Mouse (Mus musculus) liver, embryonic 13.5 days (tissue): ENCODE data around the gene Fxr2. TPM values are rescaled to one million over a fixed set of nuclear protein-coding genes. Genes with fewer than 3 reads are reported as not detected.
A peak's percentile ranks its signal among the peaks of the same experiment; 100 is the strongest.

Experiments used
- ATAC-seq: fragments of 200-750 bp; cut with Nextera tagmentation; 2 replicates; pipeline ENCODE4 v1.8.0; 2017; ENCODE audit warnings: low read depth, mild to moderate bottlenecking, moderate number of reproducible peaks, moderate library complexity
- DNase-seq: peaks from one replicate; pipeline ENCODE4 v3.0.0; 2022
- H3K27ac ChIP-seq: fragments of 300-500 bp; sonication (generic); 2 replicates; pipeline ENCODE4 v1.5.1; 2015; ENCODE audit warnings: moderate library complexity, mild to moderate bottlenecking, inconsistent platforms
- H3K27me3 ChIP-seq: fragments of 300-500 bp; sonication (generic); 2 replicates; pipeline ENCODE4 v1.6.1; 2015; ENCODE audit warnings: mild to moderate bottlenecking, inconsistent platforms
- H3K36me3 ChIP-seq: fragments of 300-500 bp; sonication (generic); 2 replicates; pipeline ENCODE4 v1.6.1; 2015; ENCODE audit warnings: mild to moderate bottlenecking, inconsistent platforms
- H3K4me1 ChIP-seq: fragments of 300-500 bp; sonication (generic); replicated peaks from 2 replicates; pipeline ENCODE4 v1.6.1; 2015; ENCODE audit warnings: inconsistent platforms
- H3K4me2 ChIP-seq: fragments of 300-500 bp; sonication (generic); 2 replicates; pipeline ENCODE4 v1.6.1; 2015; ENCODE audit warnings: inconsistent platforms, mild to moderate bottlenecking, moderate library complexity
- H3K4me3 ChIP-seq: fragments of 300-500 bp; sonication (generic); replicated peaks from 2 replicates; pipeline ENCODE4 v1.5.1; 2015; ENCODE audit warnings: mild to moderate bottlenecking, inconsistent platforms
- H3K9ac ChIP-seq: fragments of 300-500 bp; sonication (generic); 2 replicates; pipeline ENCODE4 v1.6.1; 2015; ENCODE audit warnings: mild to moderate bottlenecking, inconsistent platforms
- H3K9me3 ChIP-seq: fragments of 300-500 bp; sonication (generic); replicated peaks from 2 replicates; pipeline ENCODE4 v1.6.1; 2016; ENCODE audit warnings: inconsistent platforms
- WGBS: fragments of 180-500 bp; shearing (Covaris S2); methylation state at CpG from one replicate; pipeline ENCODE4 v1.1.7; 2015; ENCODE audit not compliant: insufficient replicate concordance; 5-methylcytosine and 5-hydroxymethylcytosine counted together
- polyA plus RNA-seq: library from polyadenylated mRNA; unstranded; fragments of >200 nt; fragmentation: Nextera tagmentation; extraction: Ambion mirVana; gene quantifications from 2 replicates; pipeline ENCODE4 v1.2.1, GENCODE M21; 2015

Gene Fxr2
- polyA plus RNA-seq, 1 experiment from 2014 or later: 8.2 TPM

DNA sequence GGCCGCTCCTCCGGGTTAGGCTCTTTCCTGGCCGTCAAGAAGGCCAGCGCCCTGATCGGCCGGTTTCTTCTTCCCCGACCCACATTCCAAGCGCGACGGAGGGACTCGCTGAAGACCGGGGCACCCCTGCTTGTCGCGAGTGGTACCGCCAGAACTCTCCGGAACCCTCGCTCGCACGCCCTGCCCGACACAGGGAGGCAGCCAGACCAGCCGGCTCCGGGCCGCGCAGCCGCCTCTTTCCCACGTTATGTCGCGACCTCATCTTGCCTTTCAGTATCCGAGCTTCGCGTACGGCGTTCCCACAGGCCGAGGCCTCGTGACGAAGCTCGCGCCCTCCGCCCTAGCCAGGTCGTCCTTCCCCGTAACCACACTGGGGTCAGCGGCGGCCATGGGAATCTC is 38.9 kb downstream of the Fxr2 start:
- under 1% methylated on average over 43 of the region's 43 CpGs for WGBS
- ATAC-seq: no peak; the same call in 1 of the 2 replicates
- peaks cover 63% of the 10 kb centered on the region for H3K4me1 ChIP-seq
- DNase-seq: no peak
- peak overlapping the region; percentile 95 for H3K4me2 ChIP-seq
- H3K27ac ChIP-seq: peak overlapping the region; percentile 98
- H3K4me3 ChIP-seq: peak overlapping the region; percentile 91
- H3K36me3 ChIP-seq: peaks cover 82% of the 10 kb centered on the region
- no peaks in the 10 kb centered on the region for H3K27me3 ChIP-seq
- H3K9ac ChIP-seq: peak overlapping the region; percentile 98
- no peaks in the 10 kb centered on the region for H3K9me3 ChIP-seq

DNA sequence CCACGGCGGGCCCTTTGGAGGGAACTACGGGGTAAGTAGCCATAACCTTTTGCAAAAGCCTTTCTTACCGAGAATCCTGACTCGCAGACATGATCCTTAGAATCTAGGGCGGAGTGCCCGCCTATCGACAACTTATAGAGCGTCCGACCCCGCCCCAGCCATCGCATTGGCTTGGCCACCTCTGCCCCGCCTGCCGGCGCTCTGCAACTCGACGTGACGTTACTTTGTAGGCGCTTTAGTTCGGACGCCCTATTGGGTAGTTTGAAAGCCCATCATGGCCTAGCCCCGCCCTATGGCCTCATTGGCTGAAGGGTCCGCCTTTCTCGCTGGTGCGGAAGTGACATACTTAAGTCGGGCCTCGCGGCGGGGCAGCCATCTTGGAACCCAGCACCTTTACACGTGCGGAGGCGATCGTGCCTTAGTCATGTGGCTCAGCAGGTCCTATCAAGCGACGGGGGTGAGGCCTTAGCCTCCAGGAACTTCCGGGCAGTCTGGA is 39.5 kb downstream of the Fxr2 start, which contains the start of gene Eif4a1:
Eif4a1 (minus strand) TSS at position 213 of the 496 bp plus-strand sequence.
- Histone ChIP-seq H3K4me3 (peak within 1 kb of the TSS; percentile 91), H3K4me2 (peak within 1 kb of the TSS; percentile 95), H3K4me1 (peaks cover 63% of the 10 kb centered on the region), H3K9ac (peak within 1 kb of the TSS; percentile 98), H3K9me3 (no peaks in the 10 kb centered on the region), H3K36me3 (peaks cover 83% of the 10 kb centered on the region), H3K27me3 (no peaks in the 10 kb centered on the region), H3K27ac (peak within 1 kb of the TSS; percentile 98)
- WGBS: under 1% methylated on average over 36 of the region's 36 CpGs
- ATAC-seq: peak; percentile 95
- DNase-seq: peak; percentile 100

DNA sequence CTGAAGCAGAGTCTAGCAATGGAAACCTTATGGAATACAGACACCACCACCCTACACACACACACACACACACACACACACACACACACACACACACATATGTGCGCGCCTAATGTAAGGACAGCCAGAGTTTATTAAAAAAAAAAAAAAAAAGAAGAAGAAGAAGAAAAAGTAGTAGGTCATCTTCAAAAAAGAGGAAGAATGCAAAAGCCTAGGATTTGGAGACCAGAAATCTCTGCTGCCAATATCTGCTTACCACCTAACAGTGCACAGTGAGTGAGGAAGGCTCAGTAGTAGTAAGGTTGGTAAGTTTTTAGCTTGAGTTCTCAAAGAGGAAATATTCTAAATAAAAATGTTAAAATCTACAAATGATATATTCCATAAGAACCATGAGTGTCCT is 46.4 kb downstream of the Fxr2 start:
- Histone ChIP-seq H3K36me3 (peaks cover 60% of the 10 kb centered on the region), H3K27ac (no peak overlapping the region), H3K4me3 (no peak overlapping the region), H3K4me1 (peaks cover 55% of the 10 kb centered on the region), H3K9ac (no peak overlapping the region), H3K9me3 (no peaks in the 10 kb centered on the region), H3K27me3 (no peaks in the 10 kb centered on the region), H3K4me2 (0 out of 2 replicates have a peak overlapping the region, but pooled peaks have one; percentile 1)
- DNase-seq: no peak
- ATAC-seq: no peak
- WGBS: 84% methylated on average over 2 of the region's 2 CpGs

DNA sequence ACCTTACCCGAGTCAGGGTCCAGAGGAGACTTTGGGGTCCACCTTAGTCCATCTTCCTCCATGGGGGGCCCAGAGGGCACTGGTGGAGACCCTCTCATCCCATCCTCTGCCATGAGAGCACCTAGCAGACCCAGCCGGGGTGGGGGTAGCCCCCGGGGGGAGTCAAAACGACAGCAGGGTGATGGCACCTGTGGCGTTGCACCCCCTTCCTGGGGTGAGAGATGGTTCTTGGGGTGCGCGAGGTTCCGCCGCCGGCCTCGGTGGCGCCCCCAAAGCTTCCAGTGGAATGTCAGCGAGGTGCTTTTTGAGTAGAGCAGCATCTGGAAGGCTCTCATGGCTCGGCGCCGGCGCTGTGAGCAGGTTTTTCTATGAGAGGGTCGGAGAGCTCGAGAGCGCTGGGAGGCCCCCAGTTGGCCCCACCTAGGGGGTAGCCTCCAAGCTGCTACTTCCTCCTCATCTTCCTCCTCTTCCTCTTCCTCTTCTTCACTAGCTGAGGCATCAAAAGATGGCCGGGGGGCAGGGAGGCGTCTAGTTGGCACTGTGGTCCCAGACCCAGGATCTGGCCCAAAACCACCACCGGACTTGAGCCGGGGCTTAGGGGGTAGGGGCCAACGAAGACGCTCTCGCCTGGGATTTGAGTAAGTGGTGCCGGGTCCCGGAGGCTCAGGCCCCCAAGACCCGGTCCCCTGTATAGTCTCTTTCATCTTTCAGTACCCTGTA is 47.5 kb downstream of the Fxr2 start:
- Histone ChIP-seq H3K27me3 (no peaks in the 10 kb centered on the region), H3K4me1 (peaks cover 49% of the 10 kb centered on the region), H3K4me2 (peak overlapping the region; percentile 81), H3K9me3 (no peaks in the 10 kb centered on the region), H3K27ac (peak overlapping the region; percentile 92; the same call in 1 of the 2 replicates), H3K4me3 (peak overlapping the region; percentile 90), H3K9ac (peak overlapping the region; percentile 89), H3K36me3 (peaks cover 49% of the 10 kb centered on the region)
- DNase-seq (no peak), ATAC-seq (no peak)
- WGBS: 84% methylated on average over 30 of the region's 30 CpGs

DNA sequence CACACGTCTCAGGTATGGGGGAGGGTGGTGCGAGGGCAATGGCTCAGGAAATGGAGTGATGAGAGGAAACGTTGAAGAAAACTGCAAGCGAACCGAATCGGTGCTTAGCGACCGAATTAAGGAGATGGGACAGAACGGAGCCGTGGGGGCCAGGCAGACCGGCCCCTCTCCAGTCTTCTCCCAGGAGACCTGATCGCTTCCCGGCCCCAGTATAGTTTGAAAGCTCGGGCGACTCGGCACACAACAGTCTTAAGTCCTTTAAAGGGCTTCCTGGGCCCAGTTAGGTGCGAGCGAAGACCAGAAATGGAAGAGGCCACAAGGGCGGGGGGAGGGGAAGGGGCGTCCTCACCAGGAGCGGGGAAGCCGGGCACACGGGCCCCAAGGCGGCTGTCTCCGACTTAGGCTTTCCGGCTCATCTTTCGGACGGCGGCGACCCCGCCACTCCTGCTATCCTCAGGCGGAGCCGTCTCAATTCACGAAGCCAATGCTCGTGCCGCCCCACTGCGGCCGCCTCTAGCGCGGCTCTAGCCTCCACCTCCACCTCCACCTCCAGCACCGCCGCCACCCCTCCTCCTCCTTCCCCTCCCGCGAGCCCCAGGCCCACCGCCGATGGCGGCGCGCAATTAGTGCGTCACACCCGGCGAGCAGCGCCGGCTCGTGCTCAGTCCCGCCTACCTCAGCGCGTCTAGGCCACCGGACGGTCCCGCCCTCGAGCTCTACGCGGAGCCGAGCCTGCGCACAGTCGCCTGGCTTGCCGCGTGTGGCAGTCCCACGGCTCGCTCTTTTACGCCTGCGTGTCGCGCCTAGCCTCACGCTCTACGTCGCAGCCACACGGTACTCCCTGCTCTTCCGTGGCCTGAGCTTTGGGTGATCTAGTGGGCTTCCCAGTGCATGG is 48.8 kb downstream of the Fxr2 start, which contains the start of gene Senp3:
Senp3 (minus strand) TSS at position 771 of the 895 bp plus-strand sequence.
- no peaks in the 10 kb centered on the region for H3K27me3 ChIP-seq
- peak within 1 kb of the TSS; percentile 92 for H3K27ac ChIP-seq
- H3K9me3 ChIP-seq: no peaks in the 10 kb centered on the region
- peak within 1 kb of the TSS; percentile 81 for H3K4me2 ChIP-seq
- WGBS: under 1% methylated on average over 77 of the region's 80 CpGs
- peak within 1 kb of the TSS; percentile 90 for H3K4me3 ChIP-seq
- peak; percentile 96 for ATAC-seq
- peaks cover 36% of the 10 kb centered on the region for H3K36me3 ChIP-seq
- peak within 1 kb of the TSS; percentile 89 for H3K9ac ChIP-seq
- peaks cover 51% of the 10 kb centered on the region for H3K4me1 ChIP-seq
- peak; percentile 94 for DNase-seq

DNA sequence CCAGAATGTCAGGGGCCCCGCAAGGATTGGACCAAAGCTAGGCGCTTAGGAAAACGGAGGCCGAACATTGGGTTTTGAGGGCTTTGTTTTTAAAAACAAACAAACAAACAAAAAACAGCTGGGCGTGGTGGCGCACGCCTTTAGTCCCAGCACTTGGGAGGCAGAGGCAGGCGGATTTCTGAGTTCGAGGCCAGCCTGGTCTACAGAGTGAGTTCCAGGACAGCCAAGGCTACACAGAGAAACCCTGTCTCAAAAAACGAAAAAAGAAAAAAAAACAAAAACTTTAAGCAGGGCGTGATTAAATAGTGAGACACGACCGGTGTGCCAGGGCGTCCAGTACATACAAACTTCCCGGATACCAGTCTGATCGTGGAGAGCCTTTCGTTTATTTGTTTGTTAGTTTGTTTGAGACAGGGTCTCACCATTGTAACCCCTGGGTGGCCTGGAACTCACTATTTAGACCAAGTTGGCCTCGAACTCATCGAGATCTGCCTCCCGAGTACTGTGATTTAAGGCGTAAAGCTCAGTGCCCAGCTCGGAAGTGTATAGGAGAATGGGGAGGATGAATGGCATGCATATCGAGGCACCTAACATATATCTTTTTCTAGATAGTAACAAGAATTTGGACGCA is 49.5 kb downstream of the Fxr2 start:
- H3K9ac ChIP-seq: peak overlapping the region; percentile 89
- no peaks in the 10 kb centered on the region for H3K9me3 ChIP-seq
- peaks cover 57% of the 10 kb centered on the region for H3K4me1 ChIP-seq
- no peak for DNase-seq
- peaks cover 28% of the 10 kb centered on the region for H3K36me3 ChIP-seq
- H3K4me3 ChIP-seq: peak overlapping the region; percentile 90
- WGBS: 24% methylated on average over 24 of the region's 24 CpGs
- H3K4me2 ChIP-seq: peak overlapping the region; percentile 81
- peak overlapping the region; percentile 92 for H3K27ac ChIP-seq
- peak; percentile 19; the same call in 1 of the 2 replicates for ATAC-seq
- H3K27me3 ChIP-seq: no peaks in the 10 kb centered on the region

DNA sequence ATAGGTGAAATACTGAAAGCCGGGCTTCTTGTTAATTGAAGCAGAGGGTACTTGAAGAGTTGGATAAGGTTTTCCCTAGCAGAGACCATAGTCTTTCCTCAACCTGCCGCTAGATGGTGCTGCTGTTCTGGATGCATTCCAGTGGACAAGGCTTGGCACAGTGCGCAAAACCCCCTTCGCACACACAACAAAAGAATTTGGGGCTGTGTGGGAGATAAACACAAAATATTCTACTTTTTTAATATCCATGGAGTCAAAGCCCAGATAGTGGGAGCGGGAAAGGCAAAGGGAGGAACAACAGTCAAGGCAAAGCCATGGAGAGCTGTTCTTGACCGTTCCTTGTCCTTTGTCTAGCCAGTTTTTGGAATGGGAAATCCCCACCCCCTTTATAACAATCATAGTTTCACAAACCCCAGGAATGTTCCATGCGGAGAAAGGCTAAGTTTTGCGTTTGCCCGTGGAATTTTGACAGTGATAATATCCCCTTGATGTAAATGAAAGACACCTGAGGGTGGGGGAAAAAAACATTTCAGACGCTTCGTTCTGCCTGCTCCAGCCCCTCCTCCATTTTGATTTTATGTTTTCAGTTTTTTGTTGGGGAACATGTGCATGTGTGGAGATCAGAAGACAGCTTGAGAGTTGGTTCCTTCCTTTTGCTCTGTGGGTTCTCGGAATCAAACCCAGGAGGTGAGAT is 50.2 kb downstream of the Fxr2 start:
- no peaks in the 10 kb centered on the region for H3K27me3 ChIP-seq
- H3K9ac ChIP-seq: peak overlapping the region; percentile 39; the same call in 1 of the 2 replicates
- peaks cover 22% of the 10 kb centered on the region for H3K36me3 ChIP-seq
- H3K27ac ChIP-seq: peak overlapping the region; percentile 92
- H3K4me2 ChIP-seq: peak overlapping the region; percentile 81
- H3K4me1 ChIP-seq: peaks cover 57% of the 10 kb centered on the region
- peak; percentile 76 for DNase-seq
- WGBS: 29% methylated on average over 12 of the region's 12 CpGs
- ATAC-seq: no peak
- no peaks in the 10 kb centered on the region for H3K9me3 ChIP-seq
- H3K4me3 ChIP-seq: peak overlapping the region; percentile 90; the same call in 1 of the 2 replicates

DNA sequence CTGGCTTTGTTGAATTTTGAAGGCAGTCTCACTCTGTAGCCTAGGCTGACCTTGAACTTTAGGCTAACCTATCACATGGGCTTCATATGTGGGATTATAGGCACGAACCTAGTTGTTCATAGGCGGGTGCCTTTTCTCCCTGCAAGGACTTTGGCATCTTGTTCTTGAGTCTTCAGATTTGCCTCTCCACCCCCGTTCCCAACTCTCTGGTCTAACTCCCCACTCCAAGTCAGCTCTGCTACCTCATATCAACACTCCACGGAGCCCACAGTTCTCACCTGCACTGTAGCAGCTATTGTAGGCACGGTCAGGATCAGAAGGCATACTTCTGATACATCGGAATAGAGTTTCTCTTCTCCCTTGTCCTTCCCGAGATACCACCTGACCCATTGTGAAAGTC is 50.8 kb downstream of the Fxr2 start:
- no peaks in the 10 kb centered on the region for H3K9me3 ChIP-seq
- no peak overlapping the region for H3K9ac ChIP-seq
- no peak for DNase-seq
- peaks cover 16% of the 10 kb centered on the region for H3K36me3 ChIP-seq
- H3K4me1 ChIP-seq: peaks cover 56% of the 10 kb centered on the region
- H3K27me3 ChIP-seq: no peaks in the 10 kb centered on the region
- no peak for ATAC-seq
- no peak overlapping the region for H3K4me3 ChIP-seq
- no peak overlapping the region for H3K4me2 ChIP-seq
- 64% methylated on average over 7 of the region's 7 CpGs for WGBS
- no peak overlapping the region for H3K27ac ChIP-seq

DNA sequence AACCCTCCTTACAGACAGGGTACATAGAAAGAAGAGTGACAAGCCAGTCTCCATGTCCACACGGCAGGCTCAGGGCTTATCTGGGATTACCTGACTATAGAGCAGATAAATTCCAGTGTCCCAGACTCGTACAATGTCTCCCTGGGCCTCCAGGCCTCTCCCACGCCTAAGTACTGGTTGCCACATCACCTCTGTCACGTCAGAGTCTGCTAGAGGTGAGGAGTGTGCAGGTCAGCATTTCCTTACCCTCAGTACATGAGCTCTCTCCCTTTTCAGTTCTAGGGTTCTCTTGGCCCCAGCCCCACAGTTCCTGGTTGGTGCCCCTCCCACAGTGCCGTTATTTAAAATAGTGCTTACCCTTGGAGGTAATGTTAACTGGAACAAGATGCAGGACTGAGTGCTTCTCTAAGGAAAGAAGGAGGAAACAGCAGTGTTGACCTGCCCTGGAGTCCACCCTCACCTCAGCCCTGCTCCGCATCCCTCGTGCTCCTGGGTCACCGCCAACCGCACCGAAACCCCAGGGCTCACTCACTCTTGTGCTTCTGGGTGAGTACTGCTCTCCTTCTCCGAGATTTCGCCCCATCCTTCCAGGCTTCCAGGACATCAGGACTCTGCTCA is 51.4 kb downstream of the Fxr2 start:
- H3K9ac ChIP-seq: no peak overlapping the region
- H3K4me1 ChIP-seq: peaks cover 50% of the 10 kb centered on the region
- H3K4me3 ChIP-seq: no peak overlapping the region
- no peak overlapping the region for H3K27ac ChIP-seq
- H3K27me3 ChIP-seq: no peaks in the 10 kb centered on the region
- no peaks in the 10 kb centered on the region for H3K9me3 ChIP-seq
- DNase-seq (no peak), ATAC-seq (no peak)
- H3K4me2 ChIP-seq: no peak overlapping the region
- 71% methylated on average over 12 of the region's 12 CpGs for WGBS
- H3K36me3 ChIP-seq: peaks cover 12% of the 10 kb centered on the region

DNA sequence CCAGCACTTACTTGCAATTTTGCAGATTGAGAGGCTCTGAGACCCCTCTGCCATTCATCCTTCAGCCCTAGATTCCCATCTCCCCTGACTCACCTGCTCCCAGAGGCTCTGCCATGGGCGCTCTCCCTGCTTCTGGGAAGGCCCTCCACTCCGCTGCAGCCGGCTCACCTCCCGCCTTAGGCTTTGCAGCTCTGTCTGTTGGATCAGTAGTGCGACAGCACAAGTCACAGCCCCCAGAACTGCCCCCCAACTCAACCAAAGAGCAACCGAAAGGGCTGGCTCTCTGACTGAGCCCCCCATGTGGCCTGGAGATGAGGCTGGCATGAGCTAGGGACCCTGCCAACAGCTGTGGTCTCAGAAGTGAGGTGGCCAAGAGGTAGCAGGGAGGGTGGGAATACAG is 52.1 kb downstream of the Fxr2 start:
- Histone ChIP-seq H3K9ac (no peak overlapping the region), H3K9me3 (no peaks in the 10 kb centered on the region), H3K4me3 (no peak overlapping the region), H3K4me2 (no peak overlapping the region), H3K36me3 (peaks cover 6% of the 10 kb centered on the region), H3K27me3 (no peaks in the 10 kb centered on the region), H3K4me1 (peaks cover 48% of the 10 kb centered on the region), H3K27ac (no peak overlapping the region)
- WGBS: 81% methylated on average over 6 of the region's 6 CpGs
- DNase-seq (no peak), ATAC-seq (no peak)
